Mouse (Mus musculus) heart, embryonic 11.5 days (tissue): ENCODE measurements around the gene Sdk1. TPM values are rescaled to one million over a fixed set of nuclear protein-coding genes. Genes with fewer than 3 reads are reported as not detected.

Source experiments
- ATAC-seq: fragments of 200-750 bp; cut with Nextera tagmentation; replicated peaks from 2 replicates; pipeline ENCODE4 v1.8.0; 2017; ENCODE audit warnings: moderate library complexity; ENCODE audit not compliant: insufficient number of reproducible peaks, low FRiP score, low TSS enrichment
- H3K27ac ChIP-seq: fragments of 300-500 bp; sonication (generic); 2 replicates; pipeline ENCODE4 v1.5.1; 2014; ENCODE audit warnings: mild to moderate bottlenecking, low read depth, low read length
- H3K27me3 ChIP-seq: fragments of 300-500 bp; sonication (generic); 2 replicates; pipeline ENCODE4 v1.6.1; 2014; ENCODE audit warnings: mild to moderate bottlenecking, low read length, mixed read lengths; ENCODE audit not compliant: control insufficient read depth, insufficient read depth
- H3K36me3 ChIP-seq: fragments of 300-500 bp; sonication (generic); 2 replicates; pipeline ENCODE4 v1.6.1; 2014; ENCODE audit warnings: mild to moderate bottlenecking, low read length, moderate library complexity, mixed read lengths; ENCODE audit not compliant: control insufficient read depth, insufficient read depth
- H3K4me1 ChIP-seq: fragments of 300-500 bp; sonication (generic); 2 replicates; pipeline ENCODE4 v1.6.1; 2014; ENCODE audit warnings: low read length; ENCODE audit not compliant: control insufficient read depth, insufficient read depth
- H3K4me2 ChIP-seq: fragments of 300-500 bp; sonication (generic); 2 replicates; pipeline ENCODE4 v1.6.1; 2014; ENCODE audit warnings: mild to moderate bottlenecking, moderate library complexity
- H3K4me3 ChIP-seq: fragments of 300-500 bp; sonication (generic); 2 replicates; pipeline ENCODE4 v1.5.1; 2014; ENCODE audit warnings: low read depth, low read length
- H3K9ac ChIP-seq: fragments of 300-500 bp; sonication (generic); 2 replicates; pipeline ENCODE4 v1.6.1; 2014; ENCODE audit warnings: mild to moderate bottlenecking, low read depth, low read length, moderate library complexity
- H3K9me3 ChIP-seq: fragments of 300-500 bp; sonication (generic); replicated peaks from 2 replicates; pipeline ENCODE4 v1.6.1; 2016; ENCODE audit warnings: low read length; ENCODE audit not compliant: control insufficient read depth
- WGBS: fragments of 180-500 bp; shearing (Covaris S2); extraction: QIAGEN DNeasy Blood & Tissue Kit; methylation state at CpG from one replicate; pipeline ENCODE4 v1.1.7; 2014; ENCODE audit not compliant: insufficient replicate concordance; 5-methylcytosine and 5-hydroxymethylcytosine counted together
- polyA plus RNA-seq: library from polyadenylated mRNA; unstranded; fragments of >200 nt; fragmentation: Nextera tagmentation; extraction: Ambion mirVana; gene quantifications from 2 replicates; pipeline ENCODE4 v1.2.1, GENCODE M21; 2014

Gene Sdk1
- polyA plus RNA-seq, 1 experiment from 2014 or later: 3.1 TPM

GRCm38 (mm10) chr5:141984322-141984721 lies 743.0 kb downstream of the Sdk1 start:
- Histone ChIP-seq H3K9ac (no peak overlapping the region), H3K9me3 (no peaks in the 10 kb centered on the region), H3K27me3 (no peaks in the 10 kb centered on the region), H3K4me3 (no peak overlapping the region), H3K36me3 (no peaks in the 10 kb centered on the region), H3K27ac (no peak overlapping the region), H3K4me1 (no peaks in the 10 kb centered on the region), H3K4me2 (no peak overlapping the region)
- 72% methylated on average over 4 of the region's 4 CpGs for WGBS
- no peak for ATAC-seq

GRCm38 (mm10) chr5:141985003-141985402 lies 743.7 kb downstream of the Sdk1 start:
- Histone ChIP-seq H3K27me3 (no peaks in the 10 kb centered on the region), H3K9me3 (no peaks in the 10 kb centered on the region), H3K4me2 (no peak overlapping the region), H3K36me3 (no peaks in the 10 kb centered on the region), H3K27ac (no peak overlapping the region), H3K4me1 (no peaks in the 10 kb centered on the region), H3K4me3 (no peak overlapping the region), H3K9ac (no peak overlapping the region)
- WGBS: 9% methylated on average over 8 of the region's 8 CpGs
- no peak for ATAC-seq

- Histone ChIP-seq H3K4me3 (no peak overlapping the region), H3K27me3 (no peaks in the 10 kb centered on the region), H3K4me1 (no peaks in the 10 kb centered on the region), H3K27ac (no peak overlapping the region), H3K36me3 (no peaks in the 10 kb centered on the region), H3K9ac (no peak overlapping the region), H3K9me3 (no peaks in the 10 kb centered on the region), H3K4me2 (no peak overlapping the region)
- no peak for ATAC-seq
- 80% methylated on average over 4 of the region's 4 CpGs for WGBS
These were observed 744.3 kb downstream of the Sdk1 start for GRCm38 (mm10) chr5:141985551-141985950.

GRCm38 (mm10) chr5:141987287-141987799 lies 746.1 kb downstream of the Sdk1 start:
- WGBS: 24% methylated on average over 1 of the region's 1 CpGs
- no peaks in the 10 kb centered on the region for H3K27me3 ChIP-seq
- no peak overlapping the region for H3K27ac ChIP-seq
- H3K9ac ChIP-seq: no peak overlapping the region
- no peaks in the 10 kb centered on the region for H3K36me3 ChIP-seq
- no peak for ATAC-seq
- H3K4me1 ChIP-seq: no peaks in the 10 kb centered on the region
- no peaks in the 10 kb centered on the region for H3K9me3 ChIP-seq
- H3K4me3 ChIP-seq: no peak overlapping the region
- no peak overlapping the region for H3K4me2 ChIP-seq

GRCm38 (mm10) chr5:141988685-141989084 lies 747.4 kb downstream of the Sdk1 start:
- 69% methylated on average over 5 of the region's 5 CpGs for WGBS
- H3K9ac ChIP-seq: no peak overlapping the region
- ATAC-seq: no peak

GRCm38 (mm10) chr5:141994192-141994591 lies 752.9 kb downstream of the Sdk1 start:
- no peak for ATAC-seq
- H3K27ac ChIP-seq: no peak overlapping the region
- no peak overlapping the region for H3K4me3 ChIP-seq
- no peak overlapping the region for H3K9ac ChIP-seq
- no peaks in the 10 kb centered on the region for H3K27me3 ChIP-seq
- 80% methylated on average over 3 of the region's 3 CpGs for WGBS
- H3K9me3 ChIP-seq: no peaks in the 10 kb centered on the region
- H3K4me1 ChIP-seq: no peaks in the 10 kb centered on the region
- no peaks in the 10 kb centered on the region for H3K36me3 ChIP-seq
- no peak overlapping the region for H3K4me2 ChIP-seq

More at GRCm38 (mm10) chr5:141988685-141989084, 747.4 kb downstream of the Sdk1 start:
- Histone ChIP-seq H3K27ac (no peak overlapping the region), H3K9me3 (no peaks in the 10 kb centered on the region), H3K27me3 (no peaks in the 10 kb centered on the region), H3K4me1 (no peaks in the 10 kb centered on the region), H3K4me3 (no peak overlapping the region), H3K4me2 (no peak overlapping the region), H3K36me3 (no peaks in the 10 kb centered on the region)

- 86% methylated on average over 1 of the region's 1 CpGs for WGBS
These were observed 759.0 kb downstream of the Sdk1 start for GRCm38 (mm10) chr5:142000247-142000646.

GRCm38 (mm10) chr5:142001131-142001530 lies 759.8 kb downstream of the Sdk1 start:
- ATAC-seq: no peak
- H3K27ac ChIP-seq: no peak overlapping the region
- H3K9me3 ChIP-seq: no peaks in the 10 kb centered on the region
- no peak overlapping the region for H3K4me3 ChIP-seq
- no peaks in the 10 kb centered on the region for H3K36me3 ChIP-seq
- H3K9ac ChIP-seq: no peak overlapping the region
- H3K4me2 ChIP-seq: no peak overlapping the region
- no peaks in the 10 kb centered on the region for H3K4me1 ChIP-seq
- WGBS: 57% methylated on average over 6 of the region's 6 CpGs
- no peaks in the 10 kb centered on the region for H3K27me3 ChIP-seq

More at GRCm38 (mm10) chr5:142000247-142000646, 759.0 kb downstream of the Sdk1 start:
- no peaks in the 10 kb centered on the region for H3K27me3 ChIP-seq
- no peak for ATAC-seq
- H3K36me3 ChIP-seq: no peaks in the 10 kb centered on the region
- H3K4me1 ChIP-seq: no peaks in the 10 kb centered on the region
- H3K9ac ChIP-seq: no peak overlapping the region
- no peaks in the 10 kb centered on the region for H3K9me3 ChIP-seq
- H3K4me2 ChIP-seq: no peak overlapping the region
- H3K27ac ChIP-seq: no peak overlapping the region
- H3K4me3 ChIP-seq: no peak overlapping the region

- H3K4me1 ChIP-seq: no peaks in the 10 kb centered on the region
- no peak overlapping the region for H3K4me3 ChIP-seq
- H3K27me3 ChIP-seq: no peaks in the 10 kb centered on the region
- WGBS: 81% methylated on average over 3 of the region's 3 CpGs
- H3K27ac ChIP-seq: no peak overlapping the region
- no peak for ATAC-seq
- H3K9ac ChIP-seq: no peak overlapping the region
- H3K9me3 ChIP-seq: no peaks in the 10 kb centered on the region
- H3K36me3 ChIP-seq: no peaks in the 10 kb centered on the region
- no peak overlapping the region for H3K4me2 ChIP-seq
These were observed 760.7 kb downstream of the Sdk1 start for GRCm38 (mm10) chr5:142001973-142002372.
